Mouse (Mus musculus): ENCODE data around the gene Rtkn. TPM values are rescaled to one million over a fixed set of nuclear protein-coding genes. Genes with fewer than 3 reads are reported as not detected.

The Rtkn gene
- polyA plus RNA-seq, 1 experiment from 2014 or later: 12.1 TPM

- 50% methylated on average over 12 of the region's 12 CpGs for WGBS (ENCODE audit: insufficient replicate concordance)
- Histone ChIP-seq H3K27me3 (no peaks in the 10 kb centered on the region), H3K4me2 (no peak overlapping the region), H3K9ac (no peak overlapping the region), H3K36me3 (replicated peaks) (peaks cover 24% of the 10 kb centered on the region), H3K4me3 (replicated peaks) (no peak overlapping the region), H3K27ac (replicated peaks) (no peak overlapping the region), H3K4me1 (replicated peaks) (peaks cover 7% of the 10 kb centered on the region; the same call in 1 of the 2 replicates), H3K9me3 (replicated peaks) (no peaks in the 10 kb centered on the region)
- 0 out of 2 replicates have a peak, but pooled peaks have one; percentile 25 for ATAC-seq (ENCODE audit: insufficient read depth)
These were observed 44.3 kb downstream of the Rtkn start for GRCm38 (mm10) chr6:83179390-83180117.

DNA sequence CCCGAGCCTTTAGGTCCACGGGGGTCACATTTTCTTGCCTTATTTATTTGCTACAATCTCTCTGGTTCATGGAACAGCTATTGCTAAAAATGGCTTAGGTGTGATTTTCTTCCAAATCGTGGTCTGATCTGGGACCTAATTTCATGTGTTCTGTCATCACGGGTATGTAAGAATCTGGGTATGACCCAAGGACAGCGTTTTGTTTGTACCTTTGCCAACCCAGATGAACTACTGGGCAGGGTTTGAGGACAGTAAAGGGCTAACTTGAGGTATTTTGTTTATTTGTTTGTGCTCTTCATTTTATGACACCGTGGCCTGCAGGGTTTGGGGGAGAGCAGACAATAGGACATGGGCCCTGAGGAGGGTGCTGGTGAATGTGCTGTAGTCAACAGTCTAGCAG is 45.3 kb downstream of the Rtkn start:
- Histone ChIP-seq H3K9ac (no peak overlapping the region), H3K4me2 (no peak overlapping the region), H3K4me3 (replicated peaks) (no peak overlapping the region), H3K4me1 (replicated peaks) (peaks cover 8% of the 10 kb centered on the region; the same call in 1 of the 2 replicates), H3K27me3 (no peaks in the 10 kb centered on the region), H3K27ac (replicated peaks) (no peak overlapping the region), H3K36me3 (replicated peaks) (peaks cover 31% of the 10 kb centered on the region), H3K9me3 (replicated peaks) (no peaks in the 10 kb centered on the region)
- no peak for ATAC-seq (ENCODE audit: insufficient read depth)
- 65% methylated on average over 6 of the region's 6 CpGs for WGBS (ENCODE audit: insufficient replicate concordance)

GRCm38 (mm10) chr6:83184858-83185435 is 49.7 kb downstream of the Rtkn start:
- Histone ChIP-seq H3K36me3 (replicated peaks) (peaks cover 41% of the 10 kb centered on the region), H3K9me3 (replicated peaks) (no peaks in the 10 kb centered on the region), H3K4me3 (replicated peaks) (no peak overlapping the region), H3K27ac (replicated peaks) (no peak overlapping the region), H3K27me3 (no peaks in the 10 kb centered on the region), H3K4me2 (no peak overlapping the region), H3K4me1 (replicated peaks) (peaks cover 12% of the 10 kb centered on the region), H3K9ac (no peak overlapping the region)
- 82% methylated on average over 3 of the region's 3 CpGs for WGBS (ENCODE audit: insufficient replicate concordance)
- no peak for ATAC-seq (ENCODE audit: insufficient read depth)

DNA sequence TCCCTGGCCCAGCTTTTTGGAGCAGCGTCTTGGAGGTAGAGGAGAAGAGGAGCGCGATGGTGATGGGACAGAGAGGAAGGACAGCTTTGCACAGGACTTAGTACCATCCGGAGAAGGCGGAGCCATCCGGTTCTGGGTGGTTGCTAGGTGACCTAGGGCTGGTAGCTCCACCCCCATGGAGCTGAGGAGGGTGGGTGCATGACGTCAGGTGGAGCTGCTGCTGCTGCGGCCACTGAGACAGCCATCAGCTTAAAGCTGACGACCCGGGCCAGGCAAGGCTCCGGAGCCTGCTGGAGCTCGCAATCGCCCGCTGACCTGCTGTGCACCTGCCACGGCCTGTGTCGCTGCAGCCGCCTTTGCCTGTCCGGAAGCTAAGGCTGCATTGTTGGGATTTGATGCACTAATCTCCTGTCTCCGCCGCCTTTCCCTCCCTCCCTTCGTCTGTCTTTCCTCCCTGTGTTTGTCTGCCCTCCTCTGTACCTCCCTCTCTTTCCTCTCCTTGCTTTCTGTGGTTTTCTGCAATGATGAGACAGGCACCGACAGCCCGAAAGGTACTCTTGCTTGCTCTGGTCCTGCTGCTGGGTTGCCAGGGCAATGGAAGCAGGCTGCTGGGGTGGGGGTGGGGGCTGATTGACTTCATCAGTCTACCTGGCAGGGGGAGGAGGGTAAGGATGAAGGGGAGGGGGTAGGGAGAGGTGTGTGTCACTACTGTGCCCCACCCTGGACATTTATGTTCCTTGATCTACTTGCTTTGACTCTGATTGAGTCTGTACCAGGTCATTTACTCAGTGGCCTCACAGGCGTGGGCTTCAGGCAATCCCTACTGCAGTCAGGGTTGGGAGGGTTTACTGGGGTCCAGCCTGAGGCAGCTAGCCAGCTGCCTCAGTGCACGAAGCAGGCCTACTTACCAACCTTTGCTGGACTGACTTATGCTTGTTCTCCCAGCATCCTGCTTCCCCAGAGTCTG is 50.9 kb downstream of the Rtkn start:
- Histone ChIP-seq H3K9ac (no peak overlapping the region), H3K36me3 (replicated peaks) (peaks cover 54% of the 10 kb centered on the region)
- peak; percentile 38; the same call in 1 of the 2 replicates for ATAC-seq (ENCODE audit: insufficient read depth)

DNA sequence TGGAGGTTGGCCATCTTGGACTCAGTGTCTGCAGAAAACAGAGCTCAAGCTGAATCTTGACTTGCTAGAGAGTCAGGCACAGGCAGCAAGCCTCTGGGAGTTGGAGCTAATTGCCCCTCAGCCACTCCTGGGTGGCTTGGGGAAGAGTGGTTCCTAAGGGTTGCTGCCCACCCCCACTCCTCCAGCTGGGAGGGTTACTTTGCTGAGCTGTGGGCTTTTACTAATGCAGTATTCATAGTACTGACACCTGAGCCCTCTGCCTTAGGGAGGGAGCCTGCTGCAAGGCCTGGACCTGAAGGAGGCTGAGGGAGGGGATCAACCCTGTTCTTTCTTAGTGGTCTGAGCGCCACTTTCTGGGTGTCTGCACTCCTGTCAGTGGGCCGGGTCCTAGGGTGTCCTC is 51.7 kb downstream of the Rtkn start:
- no peak overlapping the region for H3K4me2 ChIP-seq
- WGBS (ENCODE audit: insufficient replicate concordance): 53% methylated on average over 2 of the region's 2 CpGs
- no peak overlapping the region for H3K27ac ChIP-seq (replicated peaks)
- H3K9ac ChIP-seq: no peak overlapping the region
- no peak for ATAC-seq (ENCODE audit: insufficient read depth)
- no peak overlapping the region for H3K4me3 ChIP-seq (replicated peaks)
- no peaks in the 10 kb centered on the region for H3K27me3 ChIP-seq
- H3K36me3 ChIP-seq (replicated peaks): peaks cover 61% of the 10 kb centered on the region
- H3K9me3 ChIP-seq (replicated peaks): no peaks in the 10 kb centered on the region
- H3K4me1 ChIP-seq (replicated peaks): peaks cover 12% of the 10 kb centered on the region

More for the DNA sequence above, 50.9 kb downstream of the Rtkn start:
- no peak overlapping the region for H3K4me2 ChIP-seq
- H3K27ac ChIP-seq (replicated peaks): no peak overlapping the region
- H3K27me3 ChIP-seq: no peaks in the 10 kb centered on the region
- no peak overlapping the region for H3K4me3 ChIP-seq (replicated peaks)
- 20% methylated on average over 25 of the region's 25 CpGs for WGBS (ENCODE audit: insufficient replicate concordance)
- H3K4me1 ChIP-seq (replicated peaks): peaks cover 12% of the 10 kb centered on the region
- H3K9me3 ChIP-seq (replicated peaks): no peaks in the 10 kb centered on the region

DNA sequence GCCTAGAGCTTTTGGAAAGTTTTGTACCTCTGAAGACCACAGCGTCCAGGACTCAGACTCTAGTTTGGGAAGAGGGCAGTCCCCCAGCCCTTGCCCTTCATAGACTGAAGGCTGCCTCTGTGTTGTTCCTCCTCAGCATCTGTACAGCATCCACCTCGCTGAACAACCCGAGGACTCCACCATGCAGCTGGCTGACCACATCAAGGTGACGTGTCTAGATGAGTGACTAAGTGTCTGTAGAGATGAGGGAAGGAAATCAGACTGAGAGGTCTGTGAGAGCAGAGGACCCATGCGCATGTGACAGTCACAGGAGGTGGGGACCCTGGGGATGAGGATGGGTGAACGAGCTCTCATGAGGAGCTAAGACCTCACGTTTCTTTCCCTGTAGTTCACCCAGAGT is 58.3 kb downstream of the Rtkn start:
- H3K4me1 ChIP-seq (replicated peaks): 0 out of 2 replicates have a peak, but pooled peaks cover under 1% of the 10 kb centered on the region
- 72% methylated on average over 7 of the region's 7 CpGs for WGBS (ENCODE audit: insufficient replicate concordance)
- no peak overlapping the region for H3K4me2 ChIP-seq
- H3K9ac ChIP-seq: no peak overlapping the region
- H3K27ac ChIP-seq (replicated peaks): no peak overlapping the region
- no peaks in the 10 kb centered on the region for H3K9me3 ChIP-seq (replicated peaks)
- H3K4me3 ChIP-seq (replicated peaks): no peak overlapping the region
- no peaks in the 10 kb centered on the region for H3K27me3 ChIP-seq
- peaks cover 94% of the 10 kb centered on the region for H3K36me3 ChIP-seq (replicated peaks)
- ATAC-seq (ENCODE audit: insufficient read depth): no peak

GRCm38 (mm10) chr6:83197345-83198004 is 62.2 kb downstream of the Rtkn start:
- no peak for ATAC-seq (ENCODE audit: insufficient read depth)
- Histone ChIP-seq H3K4me3 (replicated peaks) (no peak overlapping the region), H3K9me3 (replicated peaks) (no peaks in the 10 kb centered on the region), H3K4me2 (no peak overlapping the region), H3K9ac (no peak overlapping the region), H3K27me3 (no peaks in the 10 kb centered on the region), H3K36me3 (replicated peaks) (peaks cover 67% of the 10 kb centered on the region), H3K4me1 (replicated peaks) (no peaks in the 10 kb centered on the region), H3K27ac (replicated peaks) (no peak overlapping the region)
- WGBS (ENCODE audit: insufficient replicate concordance): 73% methylated on average over 15 of the region's 15 CpGs

MicroRNAs within 50 kb of the gene (microRNA counts, 519-probe panel; counts per million panel counts)
- 1,107 counts per million, percentile 3 among the panel's probes with 10 or more counts for microRNA mmu-miR-3470a+mmu-miR-3470b

Small RNAs within 50 kb of the gene (microRNA-seq; reads per million reads assigned to microRNA genes)
- not detected for gene Mir3470a

Other genes with a start within 250 kb of the Rtkn start
- 0.06 and 0.10 TPM in 2 replicates for gene Sema4f, start 195.7 kb upstream of the Rtkn start, polyA plus RNA-seq (2015; fragmentation: Nextera tagmentation; extraction: Ambion mirVana)
- gene M1ap, start 188.6 kb upstream of the Rtkn start, polyA plus RNA-seq (2015; fragmentation: Nextera tagmentation; extraction: Ambion mirVana): 11.0 and 12.3 TPM in 2 replicates
- gene Dok1, start 102.0 kb upstream of the Rtkn start, polyA plus RNA-seq (2015; fragmentation: Nextera tagmentation; extraction: Ambion mirVana): 19.9 and 21.1 TPM in 2 replicates
- 1.7 and 2.1 TPM in 2 replicates for gene Loxl3, start 101.3 kb upstream of the Rtkn start, polyA plus RNA-seq (2015; fragmentation: Nextera tagmentation; extraction: Ambion mirVana)
- gene Aup1, start 80.9 kb upstream of the Rtkn start, polyA plus RNA-seq (2015; fragmentation: Nextera tagmentation; extraction: Ambion mirVana): 189 and 201 TPM in 2 replicates
- gene Htra2, start 80.2 kb upstream of the Rtkn start, polyA plus RNA-seq (2015; fragmentation: Nextera tagmentation; extraction: Ambion mirVana): 87.9 and 93.6 TPM in 2 replicates
- 6.8 and 7.8 TPM in 2 replicates for gene Dqx1, start 77.6 kb upstream of the Rtkn start, polyA plus RNA-seq (2015; fragmentation: Nextera tagmentation; extraction: Ambion mirVana)
- gene Tlx2, start 65.2 kb upstream of the Rtkn start, polyA plus RNA-seq (2015; fragmentation: Nextera tagmentation; extraction: Ambion mirVana): not detected in 2 replicates
- gene Pcgf1, start 57.6 kb upstream of the Rtkn start, polyA plus RNA-seq (2015; fragmentation: Nextera tagmentation; extraction: Ambion mirVana): 18.6 and 18.7 TPM in 2 replicates
- 0.38 and 0.39 TPM in 2 replicates for gene Lbx2, start 49.1 kb upstream of the Rtkn start, polyA plus RNA-seq (2015; fragmentation: Nextera tagmentation; extraction: Ambion mirVana)
- 0.93 and 1.0 TPM in 2 replicates for gene Ccdc142, start 33.9 kb upstream of the Rtkn start, polyA plus RNA-seq (2015; fragmentation: Nextera tagmentation; extraction: Ambion mirVana)
- 1.1 and 1.4 TPM in 2 replicates for gene Gm42688, start 33.8 kb upstream of the Rtkn start, polyA plus RNA-seq (2015; fragmentation: Nextera tagmentation; extraction: Ambion mirVana)
- gene Mrpl53, start 26.4 kb upstream of the Rtkn start, polyA plus RNA-seq (2015; fragmentation: Nextera tagmentation; extraction: Ambion mirVana): 70.4 and 72.6 TPM in 2 replicates
- gene Mogs, start 20.0 kb upstream of the Rtkn start, polyA plus RNA-seq (2015; fragmentation: Nextera tagmentation; extraction: Ambion mirVana): 37.0 and 39.9 TPM in 2 replicates
- gene Wbp1, start 13.9 kb upstream of the Rtkn start, polyA plus RNA-seq (2015; fragmentation: Nextera tagmentation; extraction: Ambion mirVana): 29.6 and 30.2 TPM in 2 replicates
- gene Ino80b, start 10.0 kb upstream of the Rtkn start, polyA plus RNA-seq (2015; fragmentation: Nextera tagmentation; extraction: Ambion mirVana): 5.0 and 5.3 TPM in 2 replicates
- gene Wdr54, start 20.9 kb downstream of the Rtkn start, polyA plus RNA-seq (2015; fragmentation: Nextera tagmentation; extraction: Ambion mirVana): 0.35 and 0.59 TPM in 2 replicates
- 0.10 and 0.17 TPM in 2 replicates for gene 1700003E16Rik, start 20.9 kb downstream of the Rtkn start, polyA plus RNA-seq (2015; fragmentation: Nextera tagmentation; extraction: Ambion mirVana)
- 24.1 and 26.7 TPM in 2 replicates for gene Dctn1, start 30.5 kb downstream of the Rtkn start, polyA plus RNA-seq (2015; fragmentation: Nextera tagmentation; extraction: Ambion mirVana)
- gene Slc4a5, start 84.4 kb downstream of the Rtkn start, polyA plus RNA-seq (2015; fragmentation: Nextera tagmentation; extraction: Ambion mirVana): 1.1 TPM in 2 replicates
- gene Mthfd2, start 190.4 kb downstream of the Rtkn start, polyA plus RNA-seq (2015; fragmentation: Nextera tagmentation; extraction: Ambion mirVana): 61.6 and 67.8 TPM in 2 replicates
- gene Mob1a, start 190.6 kb downstream of the Rtkn start, polyA plus RNA-seq (2015; fragmentation: Nextera tagmentation; extraction: Ambion mirVana): 34.9 and 35.9 TPM in 2 replicates
- 204 and 248 TPM in 2 replicates for gene Bola3, start 213.7 kb downstream of the Rtkn start, polyA plus RNA-seq (2015; fragmentation: Nextera tagmentation; extraction: Ambion mirVana)